Mouse (Mus musculus) inflammation-experienced regulatory T-cells, adult 16 weeks (primary cell): ENCODE results near the gene Unc13b. TPM values are rescaled to one million over a fixed set of nuclear protein-coding genes. Genes with fewer than 3 reads are reported as not detected.

Source experiments
- polyA plus RNA-seq: library from polyadenylated mRNA; unstranded; fragments of 100-300 nt; shearing (Covaris generic); gene quantifications from one replicate; pipeline ENCODE4 v1.2.1, GENCODE M21; 2017

The Unc13b gene
- 0.46 TPM for polyA plus RNA-seq

DNA sequence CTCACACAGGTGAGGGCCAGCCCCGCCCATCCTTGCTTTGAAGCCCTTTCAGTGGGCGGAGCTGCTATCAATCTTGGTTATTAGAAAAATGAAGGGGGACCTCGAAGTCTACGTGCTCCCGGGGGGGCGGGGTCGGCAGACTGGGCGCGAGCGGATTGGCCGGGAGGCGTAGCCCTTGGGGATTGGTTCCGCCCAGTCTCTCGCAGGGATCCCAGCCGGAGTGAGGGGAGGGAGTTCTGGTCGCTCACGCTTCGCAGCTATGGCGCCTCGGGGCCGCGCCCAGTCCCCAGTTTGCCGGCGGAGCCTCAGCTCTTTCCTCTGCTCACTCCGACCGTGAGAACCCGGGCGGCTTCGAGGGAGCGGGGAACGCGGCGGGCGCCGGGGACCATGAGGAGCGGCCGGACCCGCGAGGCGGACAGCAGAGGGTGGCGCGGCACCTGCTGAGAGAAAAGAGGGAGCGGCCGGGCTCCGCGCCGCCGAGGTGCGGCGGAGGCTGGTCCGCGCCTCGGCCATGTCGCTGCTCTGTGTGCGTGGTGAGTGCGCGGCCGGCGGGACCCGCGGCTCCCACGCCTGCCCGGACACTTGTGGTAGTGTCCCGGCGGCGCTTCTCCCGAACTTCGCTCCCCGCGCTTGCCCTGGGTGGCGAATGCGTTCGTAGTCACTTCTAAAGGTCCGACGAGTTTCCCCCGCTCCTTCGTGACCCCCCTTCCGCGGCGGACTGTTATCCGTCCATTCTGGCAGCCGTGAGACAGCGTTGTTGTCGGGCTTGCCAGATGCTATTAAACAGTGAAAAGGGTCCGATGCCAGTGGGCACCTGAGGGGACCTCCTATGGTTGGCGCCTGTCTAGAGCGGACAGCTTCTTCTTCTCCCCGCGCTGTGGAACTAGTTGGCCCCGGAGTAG is at the start of gene Unc13b:
TSS of gene Unc13b (plus strand) at position 201 of the 902 bp plus-strand sequence.

GRCm38 (mm10) chr4:43010161-43011038 is 48.4 kb upstream of the Unc13b start, which contains the start of gene Fancg:
Gene Fancg (minus strand): TSS chr4:43010506.

GRCm38 (mm10) chr4:43025084-43025960 is 33.4 kb upstream of the Unc13b start, which contains the start of gene Pigo:
Gene Pigo (minus strand): TSS chr4:43025819.

GRCm38 (mm10) chr4:43031237-43031995 is 27.3 kb upstream of the Unc13b start, which contains the start of gene Stoml2:
Gene Stoml2 (minus strand): TSS chr4:43031710.

GRCm38 (mm10) chr4:43045659-43046302 is 13.0 kb upstream of the Unc13b start, which contains the start of gene Fam214b:
Gene Fam214b (minus strand): TSS chr4:43046220.

GRCm38 (mm10) chr4:43266623-43267322 is 208.0 kb downstream of the Unc13b start, which contains the start of gene Atp8b5:
Gene Atp8b5 (plus strand): TSS chr4:43267159.

Other genes with a start within 250 kb of the Unc13b start
- gene Fam205a1, start 205.1 kb upstream of the Unc13b start, polyA plus RNA-seq = not detected
- gene Gm12394, start 202.2 kb upstream of the Unc13b start, polyA plus RNA-seq = not detected
- gene Fam205c, start 184.7 kb upstream of the Unc13b start, polyA plus RNA-seq = not detected
- not detected for gene Phf24, start 142.3 kb upstream of the Unc13b start, polyA plus RNA-seq
- 11.7 TPM for gene Dnajb5, start 109.1 kb upstream of the Unc13b start, polyA plus RNA-seq
- gene 1700022I11Rik, start 89.3 kb upstream of the Unc13b start, polyA plus RNA-seq = 0.30 TPM
- 464 TPM for gene Vcp, start 58.4 kb upstream of the Unc13b start, polyA plus RNA-seq
- gene Fancg, start 48.4 kb upstream of the Unc13b start, polyA plus RNA-seq = 31.3 TPM
- 49.0 TPM for gene Pigo, start 33.1 kb upstream of the Unc13b start, polyA plus RNA-seq
- gene Stoml2, start 27.2 kb upstream of the Unc13b start, polyA plus RNA-seq = 193 TPM
- gene Fam214b, start 12.7 kb upstream of the Unc13b start, polyA plus RNA-seq = 12.3 TPM
- not detected for gene Atp8b5, start 208.2 kb downstream of the Unc13b start, polyA plus RNA-seq